Mouse (Mus musculus) lung, postnatal 25 days (tissue): ENCODE data around the gene Sp6.

Source experiments
- DNase-seq: peaks from one replicate; pipeline ENCODE4 v3.0.0; 2022; ENCODE audit warnings: low spot score

Sp6 gene

GRCm38 (mm10) chr11:97063274-97063920 lies 50.2 kb downstream of the Sp6 start:
- no peak for DNase-seq

GRCm38 (mm10) chr11:97063921-97064295 lies 50.7 kb downstream of the Sp6 start:
- no peak for DNase-seq

- peak; percentile 57 for DNase-seq
Observed at GRCm38 (mm10) chr11:97065538-97066295, 52.5 kb downstream of the Sp6 start.

- DNase-seq, result no peak
Observed at GRCm38 (mm10) chr11:97066656-97067360, 53.6 kb downstream of the Sp6 start.

- DNase-seq, result no peak
Observed at GRCm38 (mm10) chr11:97069333-97069732, 56.1 kb downstream of the Sp6 start.

GRCm38 (mm10) chr11:97069770-97070169 lies 56.6 kb downstream of the Sp6 start:
- no peak for DNase-seq

- DNase-seq, result no peak
Observed at GRCm38 (mm10) chr11:97071129-97071528, 57.9 kb downstream of the Sp6 start.

- DNase-seq, result peak; percentile 31
Observed at GRCm38 (mm10) chr11:97072533-97072932, 59.3 kb downstream of the Sp6 start.

GRCm38 (mm10) chr11:97074235-97074634 lies 61.0 kb downstream of the Sp6 start:
- DNase-seq, result no peak
